Mouse (Mus musculus) testis, adult 2 months (tissue): ENCODE results near the gene Nav2.

Experiments used
- CTCF ChIP-seq: fragments of 200-500 bp; IDR thresholded peaks from 2 replicates; pipeline ENCODE4 v1.5.1; 2012; ENCODE audit warnings: low read depth, mild to moderate bottlenecking, inconsistent platforms, low read length, moderate library complexity; ENCODE audit not compliant: control insufficient read depth, insufficient read depth, insufficient replicate concordance
- POLR2A ChIP-seq: fragments of 200-500 bp; IDR thresholded peaks from 2 replicates; pipeline ENCODE4 v1.6.1; 2012; ENCODE audit warnings: low read depth, mild to moderate bottlenecking, inconsistent platforms, low read length, moderate library complexity; ENCODE audit not compliant: control insufficient read depth

- no peak for TF ChIP-seq CTCF
- TF ChIP-seq POLR2A = no peak
Measured at GRCm38 (mm10) chr7:49315033-49315432, 406.5 kb downstream of the Nav2 start.
